Mouse (Mus musculus): Measurements from ENCODE around the gene Sema4c.

- no peak for TF ChIP-seq GATA2 (IDR thresholded peaks at IDR 0.05; ENCODE audit: borderline replicate concordance, low read depth, low read length)
- TF ChIP-seq CTCF (IDR thresholded peaks at IDR 0.05; ENCODE audit: low read depth, low read length) = no peak
Measured at GRCm38 (mm10) chr1:36549491-36549890, 8.7 kb downstream of the Sema4c start.

Measured in G1E (cell line).